27 mouse cellular contexts compared by ENCODE assay signal in the genomic region with DNA sequence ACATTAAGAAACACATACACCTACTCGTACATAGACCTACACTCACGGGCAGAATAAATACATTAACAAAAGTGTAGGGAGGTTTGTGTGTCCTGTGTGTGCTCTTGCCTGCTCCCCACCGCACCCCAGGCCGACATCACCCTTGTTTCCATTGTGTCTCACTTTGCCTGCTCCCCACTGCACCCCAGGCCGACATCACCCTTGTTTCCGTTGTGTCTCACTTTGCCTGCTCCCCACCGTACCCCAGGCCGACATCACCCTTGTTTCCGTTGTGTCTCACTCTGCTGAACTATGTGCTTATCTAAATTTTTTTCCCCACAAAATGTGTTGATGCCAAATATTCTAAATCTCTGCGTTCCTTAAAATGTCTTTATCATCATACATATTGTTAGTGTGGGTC. TPM values are rescaled to one million over a fixed set of nuclear protein-coding genes. Genes with fewer than 3 reads are reported as not detected.
DNase-seq lines count a peak whose midpoint lies in the region; ATAC-seq and TF ChIP-seq lines count a peak whose summit lies in the region.
"Had no signal": no experiment of that assay in that cellular context is flagged by ENCODE, and none has a peak within 500 bp of the region (broad histone marks: within the 10 kb centered on the region; RNA-seq: fewer than 3 reads in every experiment).

No protein-coding gene starts in this region.

- no peak for TF ChIP-seq CTCF in spleen, adult 2 months (IDR thresholded peaks at IDR 0.05; ENCODE audit: extremely low read depth, insufficient read depth, insufficient read length, insufficient replicate concordance)
- TF ChIP-seq CTCF in lung, adult 2 months (IDR thresholded peaks at IDR 0.05; ENCODE audit: insufficient read depth, low read length): no peak

- H3K36me3 ChIP-seq in spleen, adult 2 months (ENCODE audit: control insufficient read depth, insufficient read depth, low read length): peaks cover 22% of the 10 kb centered on the region

- no peaks in the 10 kb centered on the region; the same call in 1 of the 2 replicates for H3K4me1 ChIP-seq in spleen, adult 2 months (ENCODE audit: control insufficient read depth, insufficient read depth, insufficient read length)
- no peaks in the 10 kb centered on the region for H3K4me1 ChIP-seq in lung, adult 2 months (ENCODE audit: control insufficient read depth, insufficient read depth, low read length)
- H3K4me1 ChIP-seq: embryonic facial prominence, embryonic 12.5 days; embryonic facial prominence, embryonic 15.5 days; forebrain, embryonic 12.5 days; forebrain, embryonic 15.5 days had no signal

- no peak for DNase-seq in spleen, adult 2 months (ENCODE audit: low read depth in 1 of 2, low spot score in 2 of 2)
- no peak for DNase-seq in spleen, postnatal 4 days (ENCODE audit: low spot score in 2 of 2)
- peak; percentile 31 for DNase-seq in T-cell, adult 2 months (ENCODE audit: low spot score)
- DNase-seq in left cerebral cortex, adult 18-20 months (ENCODE audit: low spot score in 2 of 2): no peak
- DNase-seq in lung, adult 2 months: no peak
- DNase-seq: adrenal gland, postnatal 10 days; adrenal gland, postnatal 36 days; cerebellum, adult 2 months; cerebellum, adult 9-11 months; cerebellum, postnatal 25 days; gastrocnemius, postnatal 25 days; heart, adult 18-20 months; heart, postnatal 10 days; heart, postnatal 36 days had no signal

- no peaks in the 10 kb centered on the region for H3K27me3 ChIP-seq in spleen, adult 2 months (ENCODE audit: control insufficient read depth, insufficient read depth, low read length)
- H3K27me3 ChIP-seq: CH12.LX; embryonic facial prominence, embryonic 12.5 days; embryonic facial prominence, embryonic 15.5 days; forebrain, embryonic 12.5 days; forebrain, embryonic 15.5 days; heart, embryonic 12.5 days; heart, embryonic 15.5 days; hindbrain, embryonic 13.5 days; Patski had no signal

- no peak for TF ChIP-seq POLR2A in spleen, adult 2 months (IDR thresholded peaks at IDR 0.05; ENCODE audit: low read depth, low read length)
- TF ChIP-seq POLR2A in lung, adult 2 months (IDR thresholded peaks at IDR 0.05; ENCODE audit: borderline replicate concordance, extremely low read depth, low read depth, low read length): no peak

- peak; percentile 77 for ATAC-seq in inflammation-experienced regulatory T-cells, adult 6 months
- ATAC-seq: forebrain, embryonic 15.5 days; hindbrain, embryonic 16.5 days; Patski had no signal

- H3K27ac ChIP-seq in spleen, adult 2 months (ENCODE audit: insufficient read depth, low read length): peak overlapping the region; percentile 24; the same call in 1 of the 2 replicates
- H3K27ac ChIP-seq: embryonic facial prominence, embryonic 12.5 days; embryonic facial prominence, embryonic 15.5 days; forebrain, embryonic 12.5 days; forebrain, embryonic 15.5 days; heart, embryonic 15.5 days; hindbrain, embryonic 10.5 days; hindbrain, embryonic 13.5 days had no signal

- no peak overlapping the region for H3K4me3 ChIP-seq in spleen, adult 2 months (ENCODE audit: extremely low read depth, insufficient read depth, insufficient read length)
- H3K4me3 ChIP-seq in lung, adult 2 months (replicated peaks; ENCODE audit: extremely low read depth, low read depth, low read length): no peak overlapping the region
- H3K4me3 ChIP-seq: embryonic facial prominence, embryonic 12.5 days; embryonic facial prominence, embryonic 15.5 days; erythroblast, embryonic 14.5 days; forebrain, embryonic 12.5 days; forebrain, embryonic 15.5 days; heart, embryonic 12.5 days; heart, embryonic 15.5 days; hindbrain, embryonic 10.5 days; hindbrain, embryonic 13.5 days had no signal

- 79% methylated on average over 10 of the region's 10 CpGs for WGBS in spleen, adult 2 months
- WGBS in lung, adult 2 months: 85% methylated on average over 10 of the region's 10 CpGs

RNA-seq across cellular contexts. Expression of gene Mta3, which starts 15.2 kb away (rescaled TPM):
- polyA plus RNA-seq in spleen, adult 2 months (2012; rRNA removed): 30.5 and 45.5 TPM in 2 replicates
- 10 to 100 TPM; 70.5 to 87.9 (median 74.9) TPM for polyA plus RNA-seq in inflammation-experienced regulatory T-cells, adult 6 months (2017; shearing (Covaris generic))
- 100 to 1,000 TPM in 1 of 2 experiments, 10 to 100 TPM in 1; 96.4 to 102 TPM for total RNA-seq in left cerebral cortex, adult 18-20 months (2021)
- 30.2 and 34.9 TPM in 2 replicates for polyA plus RNA-seq in lung, adult 2 months (2012; rRNA removed)
